Mouse (Mus musculus) thymus, postnatal 36 days (tissue): Measurements from ENCODE around the gene 1700016H13Rik.

ENCODE experiments used
- DNase-seq, 2 experiments: peaks; one replicate each; pipeline ENCODE4 v3.0.0; 2022; ENCODE audit warnings: mixed read lengths in 2 of 2

1700016H13Rik gene

DNA sequence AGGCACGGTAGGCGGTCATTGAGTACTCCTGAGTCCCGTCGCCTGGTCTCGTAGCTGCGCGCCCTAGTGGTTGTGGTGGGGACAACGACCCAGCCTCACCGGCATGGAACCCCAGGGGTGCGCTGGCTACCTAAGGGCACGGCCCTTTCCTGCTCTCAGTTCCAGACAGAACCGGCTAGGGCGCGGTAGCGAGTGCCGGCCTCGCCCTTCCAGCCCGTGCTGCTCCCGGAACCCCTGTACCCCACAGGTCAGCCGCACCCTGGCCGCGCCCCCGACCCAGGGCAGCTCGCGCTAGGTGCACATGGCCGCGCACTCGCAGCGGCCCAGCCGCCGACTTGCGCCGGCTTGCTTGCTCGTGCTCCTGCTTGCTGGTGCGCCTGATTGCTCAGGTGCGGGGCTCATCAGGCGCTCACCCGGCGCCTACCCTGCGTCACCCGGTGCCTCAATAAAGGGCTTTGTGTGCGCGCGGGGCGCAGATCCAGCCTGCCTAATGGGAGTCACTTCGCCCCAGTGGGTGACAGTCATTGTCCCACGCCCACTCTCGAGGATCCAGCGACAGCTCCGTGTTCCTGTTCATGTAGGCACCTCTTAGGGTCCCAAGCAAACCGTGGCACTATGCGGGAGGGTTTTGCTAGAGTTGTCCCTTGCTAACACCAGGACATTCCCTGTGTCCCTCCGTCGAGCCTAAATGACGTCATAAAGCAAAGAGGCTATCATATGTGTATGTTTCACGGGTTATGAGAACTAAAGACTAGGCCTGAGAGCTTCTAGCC is at the start of gene 1700016H13Rik:
1700016H13Rik (minus strand) TSS at position 665 of the 773 bp plus-strand sequence.
- DNase-seq, result peak; percentile 82 to 83

- DNase-seq, result no peak
Measured at GRCm38 (mm10) chr5:103705331-103705730, 49.5 kb upstream of the 1700016H13Rik start.

DNA sequence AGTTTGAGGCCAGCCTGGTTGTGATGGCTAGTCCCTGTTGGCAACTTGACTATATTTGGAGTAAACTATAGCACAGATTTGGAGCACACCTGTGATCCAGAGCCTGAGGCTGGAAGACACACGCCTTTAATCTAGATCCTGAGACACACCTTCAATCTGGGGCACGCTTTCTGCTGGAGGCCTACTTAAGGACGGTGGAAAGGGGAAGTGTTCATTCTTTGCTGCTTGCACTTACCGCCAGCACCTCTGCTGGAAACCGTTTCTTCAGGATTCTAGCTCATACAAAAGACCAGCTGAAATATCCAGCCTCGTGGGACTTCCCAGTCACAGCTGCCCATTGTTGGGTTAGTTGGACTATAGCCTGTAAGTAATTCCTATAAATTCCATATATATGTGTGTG is 46.7 kb upstream of the 1700016H13Rik start:
- no peak for DNase-seq

DNA sequence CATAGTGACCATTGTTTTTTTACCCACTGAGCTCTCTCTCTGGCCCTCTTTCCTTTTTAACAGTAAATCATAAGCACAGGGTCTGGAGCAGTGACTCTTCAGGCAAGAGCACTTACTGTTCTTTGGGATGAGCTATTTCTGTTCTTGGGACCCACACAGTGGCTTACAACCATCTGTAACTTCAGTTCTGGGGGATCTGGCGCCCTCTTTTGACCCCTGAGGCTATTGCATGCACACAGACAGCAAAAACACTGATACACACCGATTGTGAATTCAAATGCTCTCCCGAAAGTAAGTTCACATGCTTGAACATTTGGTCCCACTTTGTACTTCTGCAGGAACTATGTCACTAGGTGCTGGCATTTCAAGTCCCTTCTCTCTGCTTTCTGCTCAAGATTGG is 45.7 kb upstream of the 1700016H13Rik start:
- DNase-seq, result no peak

DNA sequence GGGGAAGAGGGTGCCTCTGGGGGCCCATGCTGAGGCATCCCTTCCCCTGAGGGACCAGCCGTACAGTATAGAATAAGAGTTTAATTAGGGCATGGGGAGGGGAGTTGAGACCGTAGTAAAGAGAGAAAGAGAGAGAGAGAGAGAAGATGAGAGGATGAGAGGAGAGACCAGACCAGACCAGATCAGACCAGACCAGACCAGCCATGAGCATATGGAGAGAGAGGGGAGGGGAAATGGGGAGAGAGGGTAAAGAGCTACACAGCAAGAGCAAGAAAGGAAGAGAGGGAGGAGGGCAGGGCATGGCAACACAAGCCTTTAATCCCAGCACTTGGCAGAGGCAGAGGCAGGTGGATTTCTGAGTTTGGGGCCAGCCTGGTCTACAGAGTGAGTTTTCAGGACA is 44.9 kb upstream of the 1700016H13Rik start:
- DNase-seq, result no peak

DNA sequence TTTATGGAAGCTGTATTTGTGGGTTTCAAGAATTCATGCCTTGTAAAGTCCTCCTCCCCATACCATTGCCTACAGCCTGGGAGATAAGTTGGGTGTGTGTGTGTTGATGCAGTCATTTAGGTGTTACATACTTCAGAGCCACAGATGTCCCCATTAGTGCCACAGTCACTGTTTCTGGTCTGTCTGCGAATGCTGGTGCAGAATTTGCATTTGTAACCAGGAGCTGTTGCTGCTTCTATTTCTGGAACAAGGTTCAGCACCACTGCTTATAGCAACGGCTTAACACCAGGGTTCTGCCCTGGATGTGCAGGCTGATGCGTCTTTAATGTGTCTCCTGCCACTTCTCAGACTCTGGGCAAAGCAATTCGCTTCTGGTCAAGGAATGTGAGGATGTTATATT is 43.7 kb upstream of the 1700016H13Rik start:
- DNase-seq, result no peak

- DNase-seq, result no peak
Measured at GRCm38 (mm10) chr5:103698577-103698976, 42.8 kb upstream of the 1700016H13Rik start.

GRCm38 (mm10) chr5:103697875-103698491 is 42.2 kb upstream of the 1700016H13Rik start:
- no peak for DNase-seq

GRCm38 (mm10) chr5:103694094-103694493 is 38.3 kb upstream of the 1700016H13Rik start:
- no peak for DNase-seq

- peak; percentile 29 to 33 for DNase-seq
Measured at GRCm38 (mm10) chr5:103693041-103693641, 37.3 kb upstream of the 1700016H13Rik start.

DNA sequence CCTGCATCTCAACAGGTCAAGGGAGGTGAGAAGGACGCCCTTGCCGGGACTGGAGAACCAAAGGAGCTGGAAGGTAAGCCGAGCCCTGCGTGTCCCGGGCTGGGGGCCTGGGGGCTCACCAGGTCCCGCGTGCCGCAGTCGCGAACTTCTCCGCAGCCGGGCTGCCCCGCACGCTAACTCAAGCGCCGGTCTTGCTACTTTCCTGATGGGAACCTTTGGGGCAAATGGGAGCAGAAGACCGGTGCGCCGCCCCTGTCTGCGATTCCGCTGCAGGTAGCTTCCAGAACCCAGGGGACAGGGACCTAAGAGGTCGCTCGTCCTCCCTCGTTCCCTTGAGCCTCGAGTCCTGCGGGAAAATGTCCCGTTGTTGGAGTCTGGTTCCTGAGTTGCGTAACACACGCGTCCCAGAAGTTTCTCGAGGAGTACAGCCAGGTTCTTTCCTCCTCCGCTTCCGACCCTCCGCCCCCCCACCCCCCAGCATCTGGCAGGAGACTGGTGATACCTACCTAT is 36.8 kb upstream of the 1700016H13Rik start:
- no peak for DNase-seq

DNA sequence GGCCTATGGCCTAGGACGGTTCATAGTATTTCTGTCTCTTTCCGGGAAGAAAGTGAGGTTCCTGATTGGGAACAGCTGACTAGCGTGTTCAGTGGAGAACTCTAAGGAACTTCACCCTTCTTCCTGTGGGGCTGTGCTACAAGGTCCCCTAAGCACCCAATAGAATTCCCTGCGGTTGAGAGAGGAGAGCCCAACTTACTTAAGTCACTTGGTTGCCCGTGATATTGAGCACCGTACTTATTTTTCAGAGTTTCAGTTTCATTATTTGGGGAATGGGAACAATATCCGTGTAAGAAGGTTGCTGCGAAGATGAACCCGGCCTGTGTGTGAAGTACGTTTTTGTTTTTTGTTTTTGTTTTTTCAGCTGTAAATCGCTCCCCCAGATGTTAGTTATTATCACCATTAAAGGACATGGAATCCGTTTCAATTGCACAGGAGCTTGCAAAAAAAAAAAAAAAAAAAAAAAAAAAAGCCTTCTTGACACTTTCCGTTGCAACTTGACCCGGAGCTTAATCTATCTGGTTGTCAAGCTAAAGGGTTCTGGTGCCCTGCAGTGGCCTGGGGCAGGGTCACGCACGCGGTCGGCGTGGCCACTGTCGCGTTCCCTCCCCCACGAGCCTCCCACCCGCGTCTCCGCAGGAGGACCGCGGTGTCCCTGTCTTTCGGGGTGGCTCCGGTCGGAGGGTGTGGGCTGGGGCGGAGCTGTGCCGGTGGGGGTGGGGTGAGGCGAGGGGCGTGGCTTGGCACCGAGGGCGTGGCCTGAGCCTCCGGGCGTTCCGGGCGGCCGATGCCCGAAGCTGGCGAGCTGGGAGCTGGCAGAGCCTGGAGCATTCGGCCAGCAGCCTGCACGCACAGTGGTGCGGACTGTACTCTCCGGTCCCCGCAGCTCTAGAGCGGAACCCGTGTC is 36.1 kb upstream of the 1700016H13Rik start, which contains the start of gene Aff1:
Aff1 (plus strand) TSS at position 751 of the 907 bp plus-strand sequence.
- DNase-seq, result peak; percentile 92 to 97

GRCm38 (mm10) chr5:103691171-103691570 is 35.4 kb upstream of the 1700016H13Rik start:
- no peak for DNase-seq

GRCm38 (mm10) chr5:103690190-103690589 is 34.4 kb upstream of the 1700016H13Rik start:
- DNase-seq, result no peak

DNA sequence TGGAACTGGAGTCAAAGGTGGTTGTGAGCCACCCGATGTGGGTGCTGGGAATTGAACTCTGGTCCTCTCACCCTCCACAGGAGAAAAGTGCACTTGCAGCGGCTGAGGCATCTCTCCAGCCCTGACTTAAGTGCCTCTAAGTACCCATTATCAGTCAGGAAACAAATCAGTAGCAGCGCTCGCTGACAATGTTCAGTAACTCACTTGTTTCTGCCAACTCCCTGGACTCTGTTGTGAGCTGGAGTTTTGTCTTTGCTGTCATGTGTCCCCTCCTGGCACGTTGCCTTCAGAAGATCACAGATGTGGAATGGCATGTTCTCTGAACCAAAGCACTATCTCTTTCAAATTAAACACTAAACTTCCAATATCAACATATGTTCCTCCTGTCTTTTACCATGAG is 33.8 kb upstream of the 1700016H13Rik start:
- no peak for DNase-seq

DNA sequence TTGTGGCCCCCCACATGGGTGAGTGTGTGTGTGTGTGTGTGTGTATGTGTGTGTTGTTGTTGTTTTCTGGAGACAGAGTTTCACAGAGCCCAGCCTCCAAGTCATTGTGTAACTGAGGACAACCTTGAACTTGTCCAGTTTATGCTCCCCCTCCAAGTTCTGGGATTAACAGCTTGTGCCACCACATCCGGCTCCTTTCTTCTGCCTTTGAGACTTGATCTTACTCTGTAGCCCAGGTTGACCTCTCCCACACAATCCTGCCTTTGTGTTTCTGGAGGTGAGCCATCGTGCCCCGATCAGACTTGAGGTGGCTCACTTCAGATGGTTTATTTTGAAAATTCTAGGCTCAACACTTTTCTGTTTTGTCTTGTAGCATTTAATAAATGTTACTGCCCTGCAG is 26.0 kb upstream of the 1700016H13Rik start:
- DNase-seq, result no peak

DNA sequence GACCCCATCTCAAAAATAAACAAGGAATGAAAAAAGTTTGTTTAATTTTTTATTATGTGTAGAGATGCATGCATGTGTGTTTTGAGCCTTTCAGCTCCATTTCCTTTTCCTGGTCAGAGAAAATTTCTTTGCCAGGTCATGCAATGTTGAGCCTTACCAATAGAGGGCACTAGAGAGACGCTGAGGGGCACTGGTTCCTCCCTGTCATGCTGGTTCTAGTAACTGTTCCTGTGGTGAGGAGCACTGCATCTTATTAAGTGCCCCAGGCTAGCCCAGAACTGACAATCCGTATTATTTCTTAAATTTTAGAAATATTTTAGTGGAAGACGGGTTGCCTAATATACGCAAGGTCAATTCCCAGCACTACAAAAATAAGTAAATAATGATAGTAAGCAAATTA is 24.6 kb upstream of the 1700016H13Rik start:
- DNase-seq, result peak; percentile 69 to 77

DNA sequence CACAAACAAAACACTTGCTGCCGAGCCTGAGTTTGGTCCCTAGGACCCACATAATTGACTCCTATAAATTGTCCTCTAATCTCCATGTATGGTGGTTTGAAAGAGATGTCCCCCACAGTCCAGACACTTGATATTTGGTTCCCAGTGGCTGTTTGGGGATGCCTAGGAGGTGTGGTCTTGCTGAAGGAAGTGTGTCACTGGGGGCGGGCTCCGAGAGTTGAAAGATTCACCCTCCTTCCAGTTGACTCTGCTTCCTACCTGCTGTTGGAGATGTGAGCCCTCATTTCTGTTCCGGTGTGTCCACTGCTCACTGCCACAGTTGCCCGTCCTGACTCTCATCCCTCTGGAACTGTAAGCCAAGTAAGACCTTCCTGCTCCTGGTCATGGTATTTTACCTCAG is 23.2 kb upstream of the 1700016H13Rik start:
- no peak for DNase-seq

DNA sequence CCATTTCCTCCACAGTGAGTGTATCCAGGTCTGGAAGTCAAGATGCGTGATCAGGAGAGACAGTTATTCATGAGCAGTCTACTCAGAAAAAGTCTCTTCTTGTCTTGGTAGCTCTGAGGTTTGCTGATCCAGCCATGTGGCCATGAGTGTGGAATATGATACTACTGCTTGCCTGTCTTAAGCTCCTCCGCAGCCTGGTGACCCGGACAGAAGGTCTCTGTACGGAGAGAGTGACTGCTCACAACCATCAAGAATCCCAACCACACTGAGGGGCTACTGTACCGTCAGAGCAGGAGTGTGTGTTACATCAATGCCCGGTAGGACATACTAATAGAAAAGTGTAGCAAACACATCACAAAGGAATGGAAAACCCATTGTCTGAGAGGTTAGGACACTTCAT is 22.1 kb upstream of the 1700016H13Rik start:
- no peak for DNase-seq

- DNase-seq, result no peak
Measured at GRCm38 (mm10) chr5:103676289-103676881, 20.6 kb upstream of the 1700016H13Rik start.

- DNase-seq, result no peak
Measured at GRCm38 (mm10) chr5:103674482-103674881, 18.7 kb upstream of the 1700016H13Rik start.

DNA sequence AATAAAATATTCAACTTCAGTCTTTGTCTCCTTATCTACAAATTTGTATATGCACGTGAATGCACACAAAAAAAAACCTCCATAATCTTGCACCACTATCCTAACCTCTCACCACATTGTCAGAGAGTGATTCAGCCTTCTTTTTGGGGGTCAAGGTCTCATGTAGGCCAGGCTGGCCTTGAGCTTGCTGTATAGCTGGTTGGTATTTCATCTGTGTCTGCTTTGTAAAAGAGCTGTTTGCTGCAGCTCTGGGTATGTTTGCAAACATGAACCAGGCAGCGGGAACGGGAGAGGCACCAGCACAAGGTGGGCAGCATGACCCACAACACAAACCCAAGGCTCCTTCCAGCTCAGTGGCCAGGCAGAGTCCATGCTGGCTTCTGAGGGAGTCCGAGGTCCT is 17.8 kb upstream of the 1700016H13Rik start:
- DNase-seq, result no peak
